Mouse (Mus musculus) T-helper 1 cell (primary cell): Measurements from ENCODE around the gene Ezh1.
"Not testable (repeated sequence)": the region's sequence is repeated elsewhere in the genome, so short reads cannot be mapped to it uniquely, and the experiment has no call there.

Experiments used
- in situ Hi-C: fragments of 300-600 bp; cut with MboI, MseI; formaldehyde crosslinking; loops from one replicate; pipeline ENCODE4 v1.15.1; 2025; ENCODE audit warnings: high pct_unique_total_duplicates

The Ezh1 gene

DNA sequence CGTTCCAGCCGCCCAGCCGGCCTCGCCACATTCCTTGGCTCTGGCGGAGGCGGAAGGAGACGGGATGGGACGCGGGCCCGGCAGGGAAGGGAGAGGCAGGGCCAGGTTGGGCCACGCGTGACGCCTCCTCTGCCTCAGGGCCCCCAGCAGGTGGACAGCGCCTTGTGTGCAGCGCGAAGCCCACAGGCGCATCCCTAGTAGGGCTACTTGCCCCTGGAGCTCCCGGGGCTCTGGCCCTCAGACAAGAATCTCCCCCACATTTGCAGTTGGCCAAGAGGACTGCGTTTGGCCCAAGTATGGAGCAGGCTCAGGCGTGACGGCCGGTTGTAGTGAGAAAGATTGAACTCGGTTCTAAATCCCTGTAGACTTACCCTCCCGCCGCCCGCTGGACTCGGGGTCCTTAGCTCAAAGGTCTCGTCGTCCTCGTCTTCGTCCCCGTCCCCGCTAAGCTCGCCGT, 55.9 kb downstream of the Ezh1 start, which contains the start of gene Cntnap1:
Gene Cntnap1 (plus strand): TSS at position 170 of the 457 bp plus-strand sequence.
- in situ Hi-C loops = loop anchor here (5.0 kb wide), 1 partner anchor 88 kb away; the partner anchor contains the start of gene Coasy

DNA sequence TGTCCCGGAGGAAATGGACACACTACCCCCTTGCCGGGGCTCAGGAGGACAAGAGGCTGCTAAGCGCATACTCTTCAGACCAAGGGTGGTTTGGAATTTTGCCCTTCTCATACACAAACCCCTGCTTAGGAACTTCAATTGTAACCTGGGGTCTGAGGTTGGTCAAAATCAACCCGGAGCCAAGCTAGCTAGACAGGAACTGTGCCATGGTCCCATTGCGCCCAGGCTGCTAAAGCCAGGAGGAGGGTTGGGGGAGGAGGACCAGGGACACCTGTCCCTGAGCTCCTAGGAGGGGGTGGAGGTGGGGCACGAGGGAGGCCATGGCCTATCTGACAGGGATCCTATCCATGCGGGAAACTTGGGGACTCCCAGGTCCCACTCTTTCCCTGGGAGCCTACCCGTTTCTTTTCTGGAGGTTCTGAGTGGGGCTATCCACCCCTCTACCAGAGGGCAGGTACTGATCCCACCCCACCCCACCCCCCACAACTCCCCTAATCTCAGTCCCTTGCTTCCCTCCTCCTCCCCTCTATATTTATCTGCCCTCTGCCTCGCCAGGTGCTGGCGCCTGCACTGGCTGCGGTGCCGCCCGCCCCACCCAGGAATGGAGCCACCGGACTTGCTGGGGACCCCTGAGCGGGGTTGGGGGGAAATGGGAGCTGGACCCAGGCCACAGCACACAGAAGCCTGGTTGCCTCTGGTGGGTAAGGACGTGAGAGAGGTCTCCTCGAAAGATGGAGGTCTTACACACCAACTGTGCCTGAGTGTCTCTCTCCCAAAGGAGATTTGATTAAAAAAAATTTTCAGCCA, 56.8 kb downstream of the Ezh1 start:
- in situ Hi-C loops = loop anchor here (5.0 kb wide), 1 partner anchor 87 kb away; the partner anchor contains the start of gene Coasy

DNA sequence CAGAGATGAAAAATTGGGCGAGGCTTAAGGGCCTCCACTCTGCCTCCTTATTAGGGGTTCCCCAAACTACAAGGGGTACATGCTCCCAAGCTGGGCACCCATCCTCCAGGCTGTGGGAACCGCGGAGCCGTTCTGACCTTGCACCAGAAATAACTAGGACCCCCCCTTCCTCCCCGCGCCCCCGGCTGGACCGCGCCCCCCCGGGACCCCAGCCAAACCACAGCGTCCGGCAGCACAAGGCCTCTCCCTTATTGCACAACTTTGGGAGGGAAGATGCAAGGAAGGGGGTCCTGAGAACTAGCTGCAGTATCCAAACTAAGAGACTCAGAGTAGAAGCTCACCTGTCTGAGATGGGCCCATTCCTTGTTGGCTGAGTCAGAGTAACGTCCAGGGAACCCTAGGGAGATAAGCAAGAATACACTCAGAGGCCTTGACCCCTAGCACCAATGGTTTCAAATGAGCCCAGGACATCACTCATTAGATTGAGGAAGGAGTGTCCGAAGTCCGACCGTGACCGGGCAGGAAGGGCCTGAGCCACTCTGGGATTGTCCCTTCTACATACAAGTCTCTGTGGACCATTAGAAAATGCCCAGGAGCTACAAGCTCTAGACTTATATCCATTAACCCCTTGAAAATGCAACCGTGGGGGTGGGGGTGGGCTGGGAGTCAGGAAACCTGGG, 57.8 kb downstream of the Ezh1 start:
- in situ Hi-C loops = no loop called here

DNA sequence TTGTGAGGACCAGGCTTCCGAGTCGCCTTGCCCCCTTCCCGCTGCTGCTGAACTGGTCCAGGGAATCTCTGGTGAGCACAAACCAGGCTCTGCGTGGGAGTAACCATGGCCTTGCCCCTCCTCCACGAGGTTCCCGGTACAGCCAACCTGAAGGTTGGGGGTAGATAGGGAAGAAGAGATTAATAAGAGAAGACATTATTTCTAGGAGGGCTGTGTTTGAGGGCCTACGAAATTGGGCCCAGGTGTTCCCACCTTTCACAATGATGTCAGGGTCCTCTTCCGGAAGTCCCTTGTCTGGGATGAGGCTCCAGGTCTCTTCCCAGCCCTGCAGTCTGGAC, 58.3 kb downstream of the Ezh1 start:
- in situ Hi-C loops = no loop called here

DNA sequence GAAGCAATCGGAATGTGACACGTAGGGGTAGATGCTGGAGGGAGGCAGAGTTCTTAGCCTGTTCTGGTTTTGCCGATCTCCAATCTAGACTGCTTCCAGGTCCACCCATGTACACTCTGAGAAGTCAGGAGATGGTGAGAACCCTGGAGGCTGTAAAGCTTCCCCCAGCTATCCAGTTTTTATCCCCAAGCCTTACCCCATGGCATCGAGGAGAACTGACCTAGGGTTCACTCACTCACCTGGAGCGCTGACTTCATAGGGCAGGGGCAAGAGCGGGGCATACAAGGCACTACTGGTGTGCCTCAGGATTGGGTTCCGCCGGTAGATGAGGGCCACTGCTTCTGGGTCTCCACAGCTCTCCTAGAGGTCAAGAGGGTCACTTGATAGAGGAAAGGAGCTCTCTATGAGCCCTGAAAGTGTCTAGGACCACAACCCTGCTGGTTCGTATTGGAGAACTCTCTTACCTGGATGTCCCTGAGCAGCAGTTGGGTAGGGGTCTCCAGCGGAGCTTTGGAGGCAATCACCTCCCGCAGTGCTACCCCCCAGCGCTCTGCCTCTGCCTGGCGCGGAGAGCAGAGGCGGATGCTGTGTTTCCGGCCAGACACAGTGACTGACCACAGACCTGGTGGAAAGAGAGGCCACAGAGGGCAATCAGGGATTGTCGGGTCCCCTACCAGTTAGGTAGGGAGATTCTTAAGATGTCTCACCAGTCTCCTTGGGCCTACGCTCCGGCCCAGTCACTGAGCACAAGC, 58.9 kb downstream of the Ezh1 start:
- in situ Hi-C loops = no loop called here

DNA sequence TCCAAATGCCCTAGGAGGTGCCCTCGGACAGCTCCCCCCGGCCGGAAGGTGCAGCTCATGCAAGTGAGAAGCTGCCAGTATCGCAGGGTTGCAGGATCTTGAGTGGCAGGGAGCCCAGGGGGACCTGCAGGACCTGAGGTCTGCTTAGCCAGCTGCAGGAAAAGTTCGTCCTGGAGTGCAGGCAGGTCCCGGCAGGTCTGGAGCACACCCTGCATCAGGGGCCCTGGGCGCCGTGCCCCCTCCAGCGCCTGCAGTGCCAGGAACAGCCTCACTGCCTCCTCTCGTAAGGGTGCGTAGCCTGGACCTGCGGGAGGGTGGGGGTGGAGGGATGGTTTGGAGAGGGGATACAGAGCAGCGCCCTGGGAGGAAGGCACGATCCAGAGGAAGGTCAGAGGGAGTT, 59.9 kb downstream of the Ezh1 start:
- in situ Hi-C loops = no loop called here

DNA sequence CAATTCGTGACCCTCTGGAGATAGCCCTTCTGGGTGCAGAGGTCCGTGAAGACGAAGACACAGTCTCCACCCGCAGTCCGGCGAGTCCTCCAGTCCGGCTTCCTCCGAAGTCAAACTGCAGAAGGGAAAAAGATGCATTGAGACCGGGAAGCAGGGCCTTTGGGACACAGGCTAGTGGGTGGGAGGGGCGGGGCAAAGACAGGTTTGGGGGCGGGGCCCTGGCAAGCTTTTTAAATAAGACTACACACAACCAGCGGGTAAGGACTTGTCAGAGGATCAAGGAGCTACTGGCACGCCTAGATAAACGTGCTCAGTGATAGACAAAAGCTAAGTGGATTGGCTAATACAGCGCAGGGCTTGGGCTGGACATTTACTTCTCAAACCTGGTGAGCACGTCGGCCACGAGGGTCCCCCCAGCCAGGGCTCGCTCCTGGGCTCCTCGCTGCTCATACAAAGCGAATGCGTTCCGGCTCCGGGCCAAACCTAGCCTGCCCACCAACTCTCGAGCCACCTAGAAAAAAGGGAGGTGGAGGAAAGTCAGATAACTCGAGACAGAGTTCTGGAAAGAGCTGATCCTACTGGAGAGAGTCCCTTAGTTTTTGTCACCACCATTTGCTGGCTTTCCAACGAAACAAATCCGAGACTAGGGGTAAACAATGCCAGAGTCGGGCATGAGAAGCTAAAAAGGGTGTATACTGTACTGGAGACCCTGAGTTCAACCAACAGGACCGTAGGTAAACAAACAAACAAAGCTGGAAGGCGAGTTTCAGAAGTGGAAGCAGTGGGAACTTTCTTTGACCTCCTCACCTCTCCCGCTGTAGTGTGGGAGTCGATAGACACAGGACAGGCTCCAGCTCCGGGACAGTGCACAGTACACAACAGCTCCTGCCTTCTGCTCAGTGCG, 61.3 kb downstream of the Ezh1 start:
- in situ Hi-C loops = no loop called here

DNA sequence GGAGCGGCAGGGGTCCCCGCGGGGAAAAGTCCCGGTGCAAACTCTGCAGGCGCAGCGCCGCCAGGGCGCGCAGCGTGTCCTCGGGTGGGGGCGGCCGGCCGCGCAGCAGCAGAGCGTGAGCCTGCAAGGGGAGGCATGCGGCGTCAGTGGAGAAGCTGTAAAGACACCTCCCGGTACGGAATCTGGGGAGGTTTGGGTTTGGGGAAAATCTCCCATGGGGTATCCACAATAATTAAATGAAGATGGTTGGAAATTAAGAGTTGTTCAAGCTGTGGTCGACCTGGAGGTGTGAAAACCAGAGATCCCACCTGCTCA, 62.0 kb downstream of the Ezh1 start:
- in situ Hi-C loops = no loop called here

DNA sequence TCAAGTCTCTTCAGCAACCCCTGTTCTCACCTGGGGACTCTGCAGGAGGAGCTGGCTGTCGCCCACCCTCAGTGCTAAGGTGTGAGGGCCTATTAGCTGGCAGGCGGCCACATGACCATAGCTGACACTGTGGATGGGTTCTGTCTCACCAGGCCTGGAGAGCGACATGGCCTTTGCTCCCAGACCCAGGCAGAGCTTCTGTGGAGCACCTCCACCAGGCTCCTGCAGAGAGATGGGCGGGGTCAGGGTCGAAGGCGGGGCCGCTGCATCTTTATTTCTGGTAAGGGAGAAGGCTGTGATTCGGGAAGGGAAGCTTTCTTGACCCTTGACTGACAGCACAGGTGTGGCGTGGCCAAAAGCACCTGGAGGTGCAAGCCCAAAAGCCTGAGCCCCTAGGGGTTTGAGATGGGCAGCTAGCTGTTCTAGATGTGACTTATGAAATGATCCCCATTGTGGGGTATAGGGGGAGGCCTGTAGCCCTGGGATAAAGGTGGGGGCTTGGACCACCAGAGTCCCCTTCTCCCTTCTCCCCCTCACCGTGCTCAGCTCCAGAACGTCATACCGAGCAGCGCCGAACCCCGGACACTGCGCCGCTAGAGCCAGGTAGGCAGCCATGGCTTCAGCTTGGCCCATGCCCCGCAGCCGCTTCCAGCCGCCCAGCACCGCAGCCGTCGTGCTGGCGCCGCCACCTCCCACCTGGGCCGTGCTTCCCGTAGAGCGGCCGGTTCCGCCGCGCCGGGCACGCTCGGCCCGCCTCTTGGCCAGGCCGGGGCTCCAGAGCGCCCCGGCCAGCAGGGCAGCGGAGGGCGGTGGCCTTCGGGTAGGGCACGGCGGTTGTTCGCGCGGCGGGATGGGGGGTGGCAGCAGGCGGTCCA, 62.5 kb downstream of the Ezh1 start:
- in situ Hi-C loops = no loop called here

DNA sequence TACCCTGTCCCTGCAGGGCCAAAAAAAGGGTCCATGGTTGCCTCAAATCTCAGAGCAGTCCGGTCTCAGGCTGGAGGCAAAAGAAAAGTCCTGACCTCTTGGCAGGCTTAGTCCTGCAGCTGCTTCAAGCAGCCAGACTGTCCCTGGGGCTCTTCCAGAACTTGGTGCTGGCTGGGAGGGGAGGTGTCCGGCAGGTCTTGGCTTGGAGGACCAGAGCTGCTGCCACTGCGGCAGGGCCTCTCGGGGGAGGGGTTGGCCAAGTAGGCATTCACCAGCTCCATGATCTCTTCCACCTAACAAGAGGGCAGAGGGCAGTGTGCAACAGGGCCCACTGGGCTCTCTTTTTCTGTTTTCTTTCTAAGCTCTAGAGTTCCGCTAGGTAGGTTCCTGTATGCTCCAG, 63.5 kb downstream of the Ezh1 start:
- in situ Hi-C loops = no loop called here

DNA sequence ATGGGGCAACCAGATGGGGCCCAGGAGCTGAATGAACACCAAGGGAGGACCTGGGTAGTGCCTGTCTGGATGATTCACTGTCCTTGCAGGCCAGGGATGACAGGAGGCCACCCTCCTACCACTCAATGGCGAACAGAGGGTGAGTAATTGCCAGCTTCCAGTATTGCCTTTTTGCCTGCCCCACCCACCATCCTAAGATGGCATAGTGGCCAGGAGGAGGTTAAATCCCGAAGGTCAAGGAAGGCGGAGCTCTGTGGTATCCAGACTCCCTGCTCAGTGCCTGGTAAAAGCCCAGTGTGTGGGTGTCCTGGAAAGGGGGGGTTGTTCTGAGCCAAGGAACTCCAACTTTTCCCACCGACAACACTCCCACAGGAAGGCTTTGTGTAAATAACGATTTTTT, 64.0 kb downstream of the Ezh1 start:
- in situ Hi-C loops = no loop called here

DNA sequence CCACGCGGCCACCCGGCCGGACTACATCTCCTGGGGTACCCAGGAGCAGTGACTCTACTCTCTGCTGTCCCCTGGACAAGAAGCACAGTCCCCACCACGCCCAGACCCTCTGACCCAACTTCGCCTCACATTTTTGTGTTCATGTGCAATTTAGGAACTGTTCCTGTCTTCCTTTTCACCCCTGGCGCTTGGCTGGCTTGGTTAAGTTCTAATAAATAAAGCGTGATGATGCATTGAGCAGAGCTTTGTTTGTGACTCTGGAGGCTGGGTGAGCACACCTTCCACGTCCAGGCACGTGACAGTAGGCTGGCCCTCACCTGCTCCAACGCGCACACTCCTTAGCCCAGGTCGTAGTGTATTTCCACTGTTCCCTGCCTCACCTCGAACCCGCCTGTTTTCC, 64.7 kb downstream of the Ezh1 start:
- in situ Hi-C loops = no loop called here

DNA sequence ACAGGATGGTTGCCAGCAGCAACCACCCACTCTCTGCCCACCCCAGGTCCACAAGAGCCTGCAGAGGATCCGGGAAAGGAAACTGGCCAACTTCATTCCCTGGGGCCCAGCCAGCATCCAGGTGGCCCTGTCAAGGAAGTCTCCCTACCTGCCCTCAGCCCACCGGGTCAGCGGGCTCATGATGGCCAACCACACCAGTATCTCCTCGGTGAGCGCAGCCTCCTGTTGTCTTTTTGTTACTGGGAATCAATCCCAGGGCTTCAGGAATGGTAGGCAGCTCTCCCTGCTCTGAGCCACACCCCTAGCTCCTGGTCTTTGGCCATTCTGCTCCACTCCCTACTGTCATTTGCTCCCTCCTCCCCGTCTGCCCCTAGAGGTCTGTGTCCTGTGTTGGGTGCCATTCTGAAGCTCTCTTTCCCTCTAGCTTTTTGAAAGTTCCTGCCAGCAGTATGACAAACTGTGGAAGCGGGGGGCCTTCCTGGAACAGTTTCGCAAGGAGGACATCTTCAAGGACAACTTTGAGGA, 65.2 kb downstream of the Ezh1 start:
- in situ Hi-C loops = not testable (repeated sequence)

DNA sequence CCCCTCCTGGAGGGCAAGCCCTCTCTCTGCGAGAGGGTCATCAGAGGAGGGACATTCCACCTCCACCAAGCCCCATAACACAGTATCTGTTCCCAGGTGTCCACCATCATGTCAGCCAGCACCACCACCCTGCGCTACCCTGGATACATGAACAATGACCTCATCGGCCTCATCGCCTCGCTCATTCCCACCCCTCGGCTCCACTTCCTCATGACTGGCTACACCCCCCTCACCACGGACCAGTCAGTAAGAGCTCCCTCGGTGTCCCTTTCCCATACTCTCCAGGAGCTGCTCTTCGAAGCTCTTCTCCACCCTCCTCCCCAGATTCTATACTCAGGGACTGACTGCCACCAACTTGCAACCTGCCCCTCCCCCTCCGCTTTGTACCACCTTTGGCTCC, 66.1 kb downstream of the Ezh1 start:
- in situ Hi-C loops = not testable (repeated sequence)

DNA sequence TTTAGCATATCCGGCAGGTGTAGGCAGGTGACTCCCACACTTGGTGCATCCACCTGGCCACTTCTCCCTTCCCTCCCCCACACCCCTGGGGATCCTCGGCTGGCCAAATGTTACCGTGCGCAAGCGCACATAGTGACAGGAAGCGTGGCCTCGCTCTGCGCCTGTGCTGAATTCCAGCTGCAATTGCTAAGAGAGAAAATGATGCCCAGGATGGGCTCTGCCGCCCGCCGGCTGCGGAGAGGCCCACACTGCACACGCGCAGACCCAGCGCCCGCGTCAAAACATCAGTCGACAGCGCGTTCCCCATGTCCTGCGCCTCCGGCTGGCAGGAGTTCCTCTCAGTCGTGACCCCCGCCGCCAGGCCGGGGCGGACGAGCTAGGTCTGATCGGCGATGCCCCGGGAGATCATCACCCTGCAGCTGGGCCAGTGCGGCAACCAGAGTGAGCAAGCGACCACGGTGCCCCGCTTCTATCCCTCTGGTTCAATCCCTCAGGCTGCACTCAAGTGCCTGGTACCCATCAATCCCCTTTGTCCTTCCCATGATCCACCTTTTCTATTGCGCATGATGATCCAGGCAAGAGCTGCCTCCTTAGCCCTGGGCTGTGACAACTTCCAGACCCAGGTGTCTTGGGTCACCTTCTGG, 70.4 kb downstream of the Ezh1 start, which contains the start of gene Tubg2:
Gene Tubg2 (plus strand): TSS at position 180 of the 644 bp plus-strand sequence.
- in situ Hi-C loops = no loop called here

DNA sequence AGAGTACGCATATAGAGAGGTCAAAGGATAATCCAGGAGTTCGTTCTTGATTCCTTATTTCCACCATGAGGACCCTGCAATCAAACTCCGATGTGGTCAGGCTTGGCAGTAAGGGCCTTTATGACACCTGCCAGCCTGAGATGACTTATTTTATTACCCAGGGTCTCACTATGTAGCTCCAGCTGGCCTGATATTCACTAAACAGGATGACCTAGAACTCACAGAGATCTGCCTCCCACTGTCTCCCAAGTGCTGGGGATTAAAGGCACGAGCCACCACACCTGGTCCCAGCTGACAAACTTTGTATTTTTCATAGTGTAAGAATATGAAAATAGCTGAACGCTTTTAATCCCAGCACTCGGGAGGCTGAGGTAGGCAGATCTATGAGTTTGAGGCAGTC, 71.1 kb downstream of the Ezh1 start:
- in situ Hi-C loops = no loop called here

DNA sequence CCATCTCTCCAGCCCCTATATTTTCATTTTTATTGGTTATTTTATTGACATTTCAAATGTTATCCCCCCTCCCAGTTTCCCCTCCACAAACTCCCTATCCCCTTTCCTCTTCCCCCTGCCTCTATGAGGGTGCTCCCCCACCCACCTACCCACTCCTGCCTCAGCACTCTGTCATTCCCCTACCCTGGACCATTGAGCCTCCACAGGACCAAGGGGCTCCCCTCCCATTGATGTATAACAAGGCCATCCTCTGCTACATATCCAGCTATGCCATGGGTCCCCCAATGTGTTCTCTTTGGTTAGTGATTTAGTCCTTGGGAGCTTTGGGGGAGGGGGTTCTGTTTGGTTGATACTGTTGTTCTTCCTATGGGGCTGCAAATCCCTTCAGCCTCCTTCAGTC, 71.6 kb downstream of the Ezh1 start:
- in situ Hi-C loops = no loop called here

DNA sequence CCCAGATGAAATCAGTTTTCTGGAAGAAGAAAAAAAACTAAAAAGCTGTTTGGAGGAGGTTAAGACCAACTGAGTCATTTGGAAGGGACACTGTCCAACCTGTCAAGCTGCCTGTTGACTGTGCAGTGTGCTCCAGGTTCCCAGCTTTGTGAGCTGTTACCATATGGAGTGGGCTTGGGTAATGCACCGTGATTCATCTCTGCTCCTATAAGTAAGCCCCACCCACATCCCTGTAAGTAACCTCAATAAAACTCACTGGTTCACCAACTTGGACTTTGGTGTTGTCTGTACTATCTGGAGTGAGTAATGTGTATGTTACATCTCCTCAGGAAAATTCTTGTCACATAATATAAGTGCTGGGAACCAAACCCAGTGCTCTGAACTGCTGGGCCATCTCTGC, 73.4 kb downstream of the Ezh1 start:
- in situ Hi-C loops = no loop called here

DNA sequence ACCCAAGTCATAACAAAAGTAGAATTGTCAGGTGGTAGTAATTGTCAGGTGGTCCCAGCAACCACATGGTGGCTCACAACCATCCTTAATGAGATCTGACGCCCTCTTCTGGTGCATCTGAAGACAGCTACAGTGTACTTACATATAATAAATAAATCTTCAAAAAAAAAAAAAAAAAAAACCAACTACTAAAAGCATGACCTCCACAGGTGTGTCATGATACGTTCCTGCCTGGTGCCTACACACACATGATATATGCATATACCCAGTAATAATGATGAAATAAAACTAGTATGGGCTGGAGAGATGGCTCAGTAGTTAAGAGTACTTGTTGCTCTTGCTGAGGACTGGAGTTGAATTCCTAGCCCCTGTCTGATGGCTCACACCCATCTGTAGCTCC, 75.2 kb downstream of the Ezh1 start:
- in situ Hi-C loops = no loop called here
